Mouse (Mus musculus) cerebellum, postnatal 36 days (tissue): Measurements from ENCODE around the gene Hand2.

ENCODE experiments used
- DNase-seq, 2 experiments: peaks; one replicate each; pipeline ENCODE4 v3.0.0; 2021 to 2022; ENCODE audit warnings: mixed read lengths in 2 of 2

Hand2 gene

DNA sequence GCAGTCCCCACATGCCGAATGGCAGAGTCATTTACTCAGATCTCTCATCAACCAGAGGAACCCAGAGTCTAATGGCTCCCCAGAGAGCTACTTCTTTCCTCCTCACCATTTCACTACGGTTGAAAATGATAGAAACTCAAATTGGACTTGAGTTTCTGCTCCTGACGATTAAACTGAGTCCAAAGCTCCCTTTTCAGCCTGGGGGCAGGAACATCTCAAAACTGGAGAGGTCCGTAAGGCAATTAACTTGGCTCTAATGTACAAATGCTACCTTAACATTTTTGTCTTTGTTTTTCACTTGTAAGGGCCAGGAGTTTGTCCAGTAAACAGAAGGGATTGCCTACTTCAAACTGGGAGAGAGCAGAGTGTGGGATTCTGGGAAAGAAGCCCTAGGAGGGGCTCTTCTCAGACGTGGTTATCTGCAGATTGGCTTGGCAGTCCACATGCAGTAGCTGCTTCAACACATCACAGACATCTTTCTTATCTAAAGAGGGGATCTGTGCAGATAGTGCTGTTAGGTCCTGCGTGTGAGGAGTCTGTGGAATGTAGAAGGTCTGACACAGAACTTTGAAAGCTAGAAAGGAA lies 23.0 kb downstream of the Hand2 start:
- DNase-seq, result no peak

DNA sequence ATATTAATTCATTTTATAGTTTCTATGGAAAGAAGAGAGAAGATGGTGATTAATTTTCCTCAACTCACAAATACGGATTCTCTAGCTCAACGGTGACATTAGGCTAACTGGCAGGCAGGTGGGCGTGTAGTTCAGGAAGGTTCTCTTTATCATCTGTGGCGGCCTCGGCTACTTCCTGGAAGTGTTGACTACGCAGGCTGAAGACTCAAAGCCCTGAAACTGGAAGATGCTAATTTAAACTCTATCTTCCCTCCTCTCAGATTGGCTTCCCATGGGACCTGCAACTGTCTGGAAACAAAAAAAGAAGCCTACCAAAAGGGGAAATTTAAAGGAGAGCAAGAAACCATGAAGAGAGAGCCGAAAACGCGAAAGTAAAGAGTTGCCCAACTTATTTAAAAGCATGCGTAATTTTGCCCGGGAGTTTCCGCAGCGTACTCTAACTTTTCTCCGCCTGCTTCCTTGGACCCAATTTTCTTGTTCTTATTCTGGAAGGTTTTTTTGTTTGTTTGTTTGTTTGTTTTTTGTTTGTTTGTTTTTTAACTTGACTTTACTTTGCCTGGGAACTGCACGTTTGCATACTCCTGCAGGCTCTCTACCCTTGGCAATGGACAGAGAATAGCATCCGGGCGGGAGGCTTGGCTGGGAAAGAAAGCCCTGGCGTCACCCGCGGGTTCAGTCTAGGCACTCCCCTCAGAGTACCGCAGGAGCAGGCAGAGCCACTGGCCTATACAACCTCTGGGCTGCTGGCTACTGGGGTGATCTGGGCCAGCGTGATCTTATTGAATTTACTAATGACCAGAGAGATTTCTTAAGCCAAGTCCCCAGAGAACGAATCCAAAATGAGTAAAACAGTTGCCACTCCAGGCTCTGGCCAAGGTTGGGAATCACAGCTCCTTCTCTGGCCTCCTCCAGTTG lies 24.4 kb downstream of the Hand2 start:
- no peak for DNase-seq

DNA sequence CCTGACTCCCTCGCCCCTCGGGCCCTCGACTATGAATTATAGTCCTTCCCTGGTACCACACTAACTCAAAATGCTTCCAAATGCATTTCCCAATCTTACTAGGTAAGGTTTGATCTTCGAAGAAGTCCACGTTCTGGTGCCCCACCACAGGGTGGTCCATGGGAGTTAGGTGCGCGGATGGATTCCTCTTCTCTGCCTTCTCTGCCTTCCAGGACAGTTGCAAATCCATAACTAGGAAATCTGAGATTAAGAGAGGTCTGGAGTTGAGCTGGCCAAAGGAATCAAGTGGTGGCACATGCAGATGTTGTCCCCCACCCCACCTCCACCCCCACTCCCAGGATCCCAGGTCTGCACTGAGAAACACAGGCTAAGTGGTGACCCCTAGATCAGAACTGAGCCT lies 25.6 kb downstream of the Hand2 start:
- no peak for DNase-seq

DNA sequence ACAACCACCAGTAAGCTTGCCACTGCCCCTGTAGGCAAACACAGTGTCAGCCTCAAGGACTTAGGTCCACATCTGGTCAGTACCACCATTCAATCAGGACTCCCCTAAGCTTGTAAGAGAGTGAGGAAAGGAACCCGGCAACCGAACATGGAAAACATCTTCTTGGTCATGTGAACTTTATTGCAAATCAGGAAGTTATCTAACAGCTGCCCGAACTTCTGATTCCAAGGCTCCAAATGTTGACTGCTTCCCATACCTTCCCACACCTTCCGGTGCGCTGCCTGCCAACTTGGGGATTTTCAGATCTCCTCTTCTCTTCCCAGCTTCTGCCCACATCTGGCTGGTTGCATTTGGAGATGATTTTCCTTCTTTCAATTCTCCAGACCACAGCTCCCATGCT lies 26.4 kb downstream of the Hand2 start:
- no peak for DNase-seq

DNA sequence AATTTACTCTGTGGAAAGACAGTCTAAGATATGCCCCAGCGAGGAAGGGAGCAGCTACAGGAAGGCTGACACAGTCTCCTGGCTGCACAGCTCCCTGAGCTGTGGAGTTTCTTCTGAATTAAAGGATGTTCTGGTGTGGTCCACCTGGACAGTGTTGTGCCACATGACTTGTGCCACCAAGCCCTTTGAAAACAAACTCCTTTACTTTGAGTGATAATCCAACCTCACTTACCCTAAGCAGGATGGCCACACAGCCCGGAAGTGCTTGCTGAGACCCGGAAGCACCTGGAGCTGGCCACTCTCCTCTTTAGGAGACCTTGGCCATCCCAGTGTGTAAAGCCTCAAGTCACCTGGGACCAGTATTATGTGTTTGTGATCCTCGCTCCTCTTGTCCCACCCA lies 27.5 kb downstream of the Hand2 start:
- no peak for DNase-seq

DNA sequence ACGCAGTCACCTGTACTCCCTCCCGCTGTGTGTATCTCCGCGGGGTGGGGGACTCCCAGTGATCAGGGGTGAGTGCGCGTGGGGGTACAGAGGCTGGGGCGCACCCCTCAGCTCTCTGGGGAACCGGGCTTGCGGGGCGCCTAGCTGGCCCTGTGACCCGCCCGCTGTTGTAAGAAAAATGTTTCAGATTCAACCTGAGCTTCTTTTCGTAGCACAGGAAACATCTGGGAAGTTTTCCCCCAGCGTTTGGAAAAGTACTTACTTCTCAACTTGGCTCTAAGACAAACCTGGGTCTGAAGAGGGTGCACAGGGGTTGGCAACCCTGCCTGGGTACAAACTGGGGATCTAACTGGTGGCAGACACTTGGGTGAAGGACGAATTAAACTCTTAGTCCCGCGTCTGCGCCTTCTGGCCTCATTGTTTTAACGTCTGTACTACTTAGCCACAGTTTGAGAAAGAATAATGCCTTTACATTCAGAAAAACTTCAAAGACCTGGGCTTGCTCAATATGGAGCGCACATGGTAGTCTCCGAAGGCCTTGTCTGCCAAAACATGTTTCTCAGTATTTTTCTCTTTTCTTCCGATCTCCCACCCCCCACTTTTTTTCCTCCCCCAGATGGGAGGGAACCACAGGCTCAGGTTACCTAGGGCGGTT lies 28.2 kb downstream of the Hand2 start:
- DNase-seq, result no peak

DNA sequence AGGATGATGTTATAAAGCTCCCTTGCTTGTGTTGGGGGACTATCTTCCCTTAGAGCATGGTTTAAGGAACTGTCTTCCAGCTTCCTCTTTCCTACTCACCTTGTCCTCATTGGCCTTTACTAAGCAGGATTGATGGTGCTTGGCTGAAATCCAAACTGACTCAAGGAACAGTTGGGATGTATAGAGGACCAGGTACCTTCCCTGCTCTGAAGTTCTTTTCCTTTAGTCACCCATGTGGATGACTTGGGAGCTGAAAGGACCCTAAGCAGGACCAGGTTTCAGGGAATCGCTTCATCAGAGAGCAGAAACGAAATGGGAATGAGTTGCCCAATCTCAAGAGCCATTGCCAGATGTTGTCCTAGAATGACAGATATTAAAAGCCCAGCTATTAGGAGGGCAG lies 31.1 kb downstream of the Hand2 start:
- DNase-seq, result no peak

DNA sequence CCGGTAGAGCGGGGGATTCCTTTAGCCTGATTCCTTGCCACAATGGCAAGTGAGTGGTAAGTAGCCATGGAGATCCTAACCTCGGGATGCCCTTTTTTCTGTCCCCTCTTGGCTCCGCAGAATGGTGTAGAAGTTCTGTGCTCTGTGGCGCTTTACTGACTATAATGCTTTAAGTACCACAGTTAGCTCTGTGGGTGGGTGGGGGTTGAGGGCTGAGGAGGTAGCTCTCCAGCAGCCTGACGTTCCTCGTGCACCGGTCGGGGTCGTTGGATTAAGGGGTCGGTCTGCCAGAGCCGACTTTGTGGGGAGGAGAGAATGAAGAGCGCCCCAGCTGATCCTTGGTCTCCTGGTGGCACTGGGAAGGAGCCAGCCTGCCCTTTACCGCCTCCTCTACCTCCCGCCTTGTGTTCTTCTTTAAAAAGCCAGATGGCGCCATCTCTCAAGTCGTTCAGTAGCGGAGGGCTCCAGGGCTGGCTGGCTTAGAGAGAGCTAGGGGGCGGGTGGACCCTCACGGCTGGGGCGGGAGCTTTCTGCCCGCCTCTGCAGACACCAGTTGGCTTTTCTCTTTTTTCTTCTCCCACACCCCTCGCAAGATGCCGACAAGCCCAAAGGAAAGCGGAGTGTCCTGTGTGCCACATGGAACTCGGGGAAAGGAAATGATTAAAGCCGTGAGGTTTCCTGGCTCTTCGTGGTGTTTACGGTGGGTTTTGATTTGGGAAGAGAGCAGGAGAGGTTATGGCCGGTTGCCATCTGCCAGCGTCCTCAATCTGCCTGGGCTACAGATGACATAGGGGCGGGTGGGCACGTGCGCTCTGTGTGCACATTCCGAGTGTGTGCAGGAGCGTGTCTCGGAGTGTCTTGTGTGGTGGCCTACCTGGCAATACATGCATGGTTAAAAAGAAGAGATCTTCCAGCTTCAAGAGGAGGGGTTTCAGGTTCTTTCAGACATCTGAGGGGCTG lies 32.8 kb downstream of the Hand2 start:
- DNase-seq, result no peak

DNA sequence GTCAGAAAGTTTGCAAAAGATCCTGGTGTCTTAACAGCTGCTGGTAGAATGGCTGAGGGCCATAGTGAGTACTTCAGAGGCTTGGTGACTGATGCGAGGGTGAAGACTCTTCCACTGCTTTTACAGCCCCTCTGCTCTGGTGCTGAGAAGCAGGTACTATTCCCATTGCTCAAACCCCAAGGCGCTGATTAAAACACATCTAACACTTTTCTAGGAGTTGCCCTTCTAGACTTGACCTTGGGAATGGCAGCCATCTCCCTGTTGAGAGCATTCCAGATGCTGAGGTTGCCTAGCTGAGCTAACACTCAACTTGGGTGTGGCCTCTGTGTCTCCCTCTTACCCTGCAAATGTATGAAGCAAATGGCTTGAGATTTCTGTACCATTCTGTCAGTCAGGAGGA lies 34.1 kb downstream of the Hand2 start:
- no peak for DNase-seq

DNA sequence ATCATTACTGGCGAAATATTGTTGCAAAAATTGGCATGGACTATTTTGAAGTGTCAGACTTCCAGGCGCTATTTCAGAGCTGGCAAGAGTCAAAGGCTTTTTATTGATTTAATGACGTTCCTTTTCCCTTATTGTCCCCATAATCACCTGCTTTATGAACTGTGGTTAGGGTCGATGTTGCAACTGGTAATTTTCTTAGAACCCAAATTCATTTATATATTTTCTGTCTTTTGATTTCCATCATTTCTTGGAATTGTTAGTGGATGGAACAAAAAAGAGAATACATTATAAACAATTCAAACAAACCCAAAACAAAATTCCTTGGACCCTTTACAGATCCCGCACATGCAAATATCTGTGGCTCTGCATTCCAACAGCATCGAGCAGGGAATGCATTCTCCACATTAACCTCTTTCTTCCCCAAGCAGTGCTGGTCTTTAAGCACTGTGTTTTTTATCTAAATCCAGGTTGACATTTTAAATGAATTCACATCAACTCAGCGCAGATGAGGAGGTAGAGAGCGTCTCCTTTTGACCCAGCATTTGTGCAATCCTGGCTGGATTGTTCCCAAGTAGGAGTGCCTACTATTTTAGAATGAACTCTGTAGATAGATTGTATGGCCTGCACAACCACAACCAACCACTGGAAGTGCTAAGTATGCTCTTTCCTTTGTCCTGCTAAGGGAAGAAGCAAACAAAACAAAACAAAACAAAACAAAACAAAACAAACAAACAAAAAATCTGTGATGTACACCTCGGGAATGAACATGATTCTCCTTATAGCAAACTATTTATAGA lies 35.9 kb downstream of the Hand2 start:
- DNase-seq, result no peak

DNA sequence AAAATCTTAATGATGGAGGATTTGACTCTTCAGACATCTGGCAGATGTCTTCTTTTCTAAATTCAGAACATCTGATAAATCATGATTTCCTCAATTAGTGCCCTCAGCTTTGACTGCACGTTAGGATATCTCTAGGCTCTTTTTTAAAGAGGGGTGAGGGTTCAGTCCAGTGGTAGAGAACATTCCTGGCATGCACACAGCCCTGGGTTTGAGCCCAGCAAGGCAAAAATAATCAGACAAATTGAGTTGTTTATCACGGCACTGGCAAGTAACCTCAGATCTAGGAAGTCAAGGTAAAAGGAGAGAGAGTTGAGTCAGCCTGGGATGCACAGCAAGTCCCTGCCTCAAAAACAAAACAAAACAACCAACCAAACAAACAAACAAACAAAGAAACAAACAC lies 39.7 kb downstream of the Hand2 start:
- DNase-seq, result no peak

DNA sequence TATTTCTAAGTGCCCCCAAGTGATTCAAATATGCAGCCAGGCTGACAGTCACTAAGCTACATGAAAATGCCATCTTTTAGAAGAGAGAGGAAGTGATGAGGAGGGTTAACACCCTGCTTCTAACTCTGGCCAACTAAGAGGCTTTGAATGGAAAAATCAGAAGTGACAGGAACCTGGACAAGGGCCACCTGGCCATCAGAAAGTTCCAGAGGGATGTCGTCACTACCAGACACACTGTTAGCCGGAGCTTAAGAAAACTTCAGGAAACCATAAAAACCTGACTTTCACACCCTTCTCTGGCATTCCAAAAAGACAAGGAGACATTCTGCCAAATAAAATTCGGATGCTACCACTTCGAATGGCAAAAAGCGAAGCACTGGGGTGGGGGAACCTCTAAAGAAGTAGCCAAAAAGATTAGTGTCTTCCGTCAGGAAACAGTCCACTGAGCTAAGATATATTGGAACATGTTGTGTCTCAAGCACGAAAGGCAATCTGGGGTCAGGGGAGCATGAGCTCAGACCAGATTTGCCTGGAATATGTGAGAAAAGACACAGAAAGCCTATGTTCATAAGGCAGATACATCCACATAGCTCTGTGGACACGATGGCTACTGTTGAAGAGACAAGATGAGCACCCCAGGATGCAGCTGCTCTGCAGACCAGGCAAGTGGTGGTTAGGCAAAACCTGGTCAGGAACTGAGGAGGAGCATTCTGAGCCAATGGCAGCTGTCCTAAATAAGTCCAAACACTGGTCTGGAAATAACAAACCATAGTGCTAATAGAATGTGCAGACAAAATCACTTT lies 40.4 kb downstream of the Hand2 start:
- no peak for DNase-seq

DNA sequence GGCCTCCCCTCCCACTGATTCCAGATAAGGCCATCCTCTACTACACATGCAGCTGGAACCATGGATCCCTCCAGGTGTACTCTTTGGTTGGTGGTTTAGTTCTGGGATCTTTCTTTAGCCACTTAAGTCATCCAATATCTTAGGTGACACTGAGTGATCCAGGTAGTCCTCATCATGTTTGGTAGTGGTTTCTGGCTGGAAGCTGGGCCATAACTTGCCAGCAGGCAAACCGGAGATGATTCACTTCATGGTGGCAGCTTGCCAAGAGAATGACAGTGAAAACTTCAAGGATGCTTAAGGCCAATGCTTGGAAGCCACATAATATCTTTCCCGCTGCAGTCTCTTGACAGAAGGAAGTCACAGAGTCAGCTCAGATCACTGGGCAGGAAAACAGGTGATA lies 42.1 kb downstream of the Hand2 start:
- no peak for DNase-seq

DNA sequence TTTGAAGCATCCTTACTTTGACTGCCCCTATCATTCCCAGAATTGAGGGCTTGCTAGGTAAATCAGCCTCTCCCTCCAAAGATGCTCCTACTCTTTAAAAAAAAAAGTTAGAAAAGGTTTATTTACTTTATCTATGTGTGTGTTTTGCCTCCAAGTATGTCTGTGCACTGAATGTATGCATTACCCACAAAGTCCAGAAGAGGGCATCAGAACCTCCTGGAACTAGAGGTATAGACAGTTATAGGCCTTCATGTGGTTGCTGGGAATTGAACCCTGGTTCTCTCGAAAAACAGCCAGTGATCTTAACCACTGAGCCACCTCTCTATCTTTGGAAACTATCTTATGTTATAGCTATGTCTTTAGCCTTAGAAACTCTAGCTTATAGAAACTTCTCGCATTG lies 53.3 kb downstream of the Hand2 start:
- no peak for DNase-seq
